Mouse (Mus musculus): ENCODE data around the gene Vps11. TPM values are rescaled to one million over a fixed set of nuclear protein-coding genes. Genes with fewer than 3 reads are reported as not detected.
"Not testable (repeated sequence)": the region's sequence is repeated elsewhere in the genome, so short reads cannot be mapped to it uniquely, and the experiment has no call there.

The Vps11 gene
- total RNA-seq (2015) (19.2 and 19.4 TPM in 2 replicates), total RNA-seq (2017) (22.7 and 26.8 TPM in 2 replicates)

- ATAC-seq (ENCODE audit: poor library complexity, severe bottlenecking) = peak; percentile 94
Measured at GRCm38 (mm10) chr9:44361190-44361917, at the start of gene Vps11. TSS of gene Vps11 (minus strand) at chr9:44361670.

- no peak for ATAC-seq (ENCODE audit: poor library complexity, severe bottlenecking)
Measured at GRCm38 (mm10) chr9:44410647-44411336, 49.3 kb upstream of the Vps11 start.

GRCm38 (mm10) chr9:44408693-44409092 is 47.2 kb upstream of the Vps11 start:
- not testable (repeated sequence) for ATAC-seq (ENCODE audit: poor library complexity, severe bottlenecking)

- ATAC-seq (ENCODE audit: poor library complexity, severe bottlenecking) = no peak
Measured at GRCm38 (mm10) chr9:44407752-44408097, 46.3 kb upstream of the Vps11 start.

- peak; percentile 92 for ATAC-seq (ENCODE audit: poor library complexity, severe bottlenecking)
Measured at GRCm38 (mm10) chr9:44406906-44407751, 45.7 kb upstream of the Vps11 start, which contains the start of the genes Rps25 and Trappc4. TSS of gene Rps25 (plus strand) at chr9:44407139. TSS of gene Trappc4 (minus strand) at chr9:44407600.

DNA sequence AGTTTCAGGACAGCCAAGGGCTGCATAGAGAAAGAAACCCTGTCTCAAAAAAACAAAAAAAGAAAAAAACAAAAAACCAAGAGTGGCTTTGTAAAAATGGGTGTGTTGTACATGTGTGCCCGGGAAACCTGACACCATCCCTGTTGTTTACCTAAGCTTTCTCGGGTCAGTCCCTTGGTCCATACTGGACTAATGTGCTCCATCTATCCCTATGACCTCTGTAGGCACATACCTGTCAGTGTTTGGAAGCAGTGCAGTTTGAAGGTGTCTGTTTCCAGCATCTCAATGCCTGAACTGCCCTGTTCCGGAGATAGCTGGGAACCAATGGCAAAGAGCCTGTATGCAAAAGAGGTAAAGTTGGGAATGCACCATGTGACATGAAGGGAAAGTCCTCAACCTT is 43.5 kb upstream of the Vps11 start:
- ATAC-seq (ENCODE audit: poor library complexity, severe bottlenecking) = no peak

DNA sequence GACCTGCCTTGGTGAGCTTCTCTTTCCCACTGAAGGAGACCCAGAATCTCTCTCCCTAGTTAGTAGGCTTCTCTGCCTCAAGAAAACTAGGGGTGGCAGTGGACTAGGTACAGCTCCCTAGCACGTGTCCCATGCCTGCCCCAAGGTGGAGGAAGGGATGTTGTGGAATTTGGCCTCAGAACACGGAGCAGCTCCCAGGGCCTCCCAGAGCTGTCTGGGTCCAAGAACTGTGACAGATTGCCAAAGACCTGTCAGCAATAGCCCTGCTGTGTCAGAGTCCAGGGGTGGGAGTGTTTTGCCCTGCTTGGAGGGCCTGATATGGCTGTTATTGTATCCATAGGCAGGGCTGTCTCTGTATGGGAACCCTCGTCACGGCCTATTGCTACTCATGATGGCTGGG is 39.6 kb upstream of the Vps11 start:
- no peak for ATAC-seq (ENCODE audit: poor library complexity, severe bottlenecking)

DNA sequence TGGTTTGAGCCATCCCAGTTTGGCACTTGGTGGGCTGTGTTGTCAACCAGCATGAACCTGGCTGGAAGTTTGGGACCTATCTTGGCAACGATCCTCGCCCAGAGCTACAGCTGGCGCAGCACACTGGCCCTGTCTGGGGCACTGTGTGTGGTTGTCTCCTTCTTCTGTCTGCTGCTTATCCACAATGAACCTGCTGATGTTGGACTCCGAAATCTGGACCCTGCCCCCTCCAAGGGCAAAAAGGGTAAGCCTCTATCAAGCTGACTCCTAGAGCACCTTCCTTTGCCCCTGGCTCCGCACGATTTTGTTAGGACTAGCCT is 38.3 kb upstream of the Vps11 start:
- ATAC-seq (ENCODE audit: poor library complexity, severe bottlenecking) = no peak

GRCm38 (mm10) chr9:44399114-44399794 is 37.8 kb upstream of the Vps11 start:
- ATAC-seq (ENCODE audit: poor library complexity, severe bottlenecking) = no peak

- no peak for ATAC-seq (ENCODE audit: poor library complexity, severe bottlenecking)
Measured at GRCm38 (mm10) chr9:44398551-44398950, 37.1 kb upstream of the Vps11 start.

DNA sequence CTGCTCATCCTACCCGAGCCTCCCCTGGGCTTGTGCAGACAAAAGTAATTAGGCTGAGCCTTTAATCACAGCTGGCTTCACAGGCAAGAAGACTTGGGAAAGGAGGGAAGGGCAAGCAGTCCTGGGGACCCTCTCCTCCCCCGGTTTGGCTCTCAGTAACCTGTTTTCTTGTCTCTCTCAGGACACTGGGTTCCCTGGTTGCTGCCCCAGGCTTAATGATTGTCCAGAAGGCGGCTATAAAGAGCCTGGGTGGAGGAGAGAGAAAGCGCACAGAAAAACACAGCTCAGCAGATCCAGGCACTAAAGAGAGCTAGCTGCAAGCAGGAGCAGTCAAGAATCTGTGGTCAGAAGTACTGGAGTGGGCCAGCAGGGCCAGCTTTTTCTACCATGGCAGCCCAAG is 36.6 kb upstream of the Vps11 start:
- ATAC-seq (ENCODE audit: poor library complexity, severe bottlenecking) = no peak

DNA sequence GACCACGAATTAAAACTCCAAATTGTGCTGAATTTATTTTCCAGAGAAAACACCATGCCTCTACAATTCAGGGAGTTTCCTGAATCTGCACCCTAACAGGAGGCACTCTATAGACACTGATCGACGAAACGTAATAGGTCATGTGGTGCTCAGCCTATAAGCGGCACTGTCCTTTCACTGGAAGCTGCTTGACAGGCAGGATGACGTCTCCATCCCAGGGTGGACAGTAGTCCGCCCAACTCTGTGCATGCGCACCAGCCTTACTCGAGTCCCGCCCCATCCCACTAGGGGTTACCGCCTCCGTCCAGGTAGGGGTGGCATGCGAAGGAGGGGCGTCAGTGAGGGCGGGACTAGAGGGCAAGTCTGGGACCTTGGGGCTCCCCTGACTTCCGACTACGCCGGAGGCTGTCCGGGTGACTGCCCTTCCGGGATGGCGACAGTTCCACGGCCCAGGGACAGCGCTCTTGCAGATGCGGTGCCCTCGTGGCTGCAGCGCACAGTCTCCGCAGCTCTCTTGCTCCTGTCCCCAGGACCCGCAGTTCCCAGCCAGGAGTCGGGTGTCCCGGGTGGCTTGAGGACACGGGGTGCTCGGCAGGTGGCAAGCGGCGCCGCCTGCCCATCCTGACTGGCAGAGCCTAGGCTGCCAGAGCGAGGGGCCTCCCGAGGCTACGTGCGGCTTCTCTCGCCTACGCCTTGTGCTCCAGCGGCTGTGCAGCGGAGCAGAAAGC is 35.4 kb upstream of the Vps11 start, which contains the start of gene Slc37a4:
Gene Slc37a4 (plus strand): TSS at position 169 of the 728 bp plus-strand sequence.
- peak; percentile 98 for ATAC-seq (ENCODE audit: poor library complexity, severe bottlenecking)

DNA sequence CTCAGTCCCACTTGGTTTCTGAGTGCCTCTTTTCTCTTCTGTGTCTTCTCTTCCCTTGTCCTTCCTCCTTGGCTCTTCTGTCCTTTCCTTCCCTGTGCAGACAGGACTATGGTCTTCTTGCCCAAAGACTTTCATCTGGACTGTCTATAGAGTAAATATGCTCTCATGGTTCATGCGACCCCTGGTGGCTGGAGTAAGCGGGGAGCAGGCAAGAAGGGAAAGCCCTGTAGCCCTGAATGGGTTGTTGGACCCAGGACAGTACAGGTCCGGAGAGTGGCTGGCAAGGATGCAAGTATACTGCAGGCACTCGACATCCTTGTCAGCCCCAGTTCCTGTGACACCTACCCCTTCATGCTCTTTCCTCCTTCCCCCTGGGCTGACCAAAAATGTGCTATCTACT is 30.0 kb upstream of the Vps11 start:
- ATAC-seq (ENCODE audit: poor library complexity, severe bottlenecking) = peak; percentile 82

DNA sequence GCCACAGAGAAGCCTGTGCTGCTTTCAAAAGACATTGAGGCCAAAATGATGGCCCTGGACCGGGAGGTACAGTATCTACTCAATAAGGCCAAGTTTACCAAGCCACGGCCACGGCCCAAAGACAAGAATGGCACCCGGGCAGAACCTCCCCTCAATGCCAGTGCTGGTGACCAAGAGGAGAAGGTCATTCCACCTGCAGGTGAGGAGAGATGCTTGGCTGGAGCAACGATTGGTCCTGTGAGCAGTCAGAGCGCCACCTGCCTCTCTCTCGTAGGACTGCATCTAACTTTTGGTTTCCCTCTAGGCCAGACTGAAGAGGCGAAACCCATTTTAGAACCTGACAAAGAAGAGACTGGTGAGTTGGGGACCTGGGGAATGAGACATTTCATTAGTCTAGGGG is 27.8 kb upstream of the Vps11 start:
- ATAC-seq (ENCODE audit: poor library complexity, severe bottlenecking) = peak; percentile 87

DNA sequence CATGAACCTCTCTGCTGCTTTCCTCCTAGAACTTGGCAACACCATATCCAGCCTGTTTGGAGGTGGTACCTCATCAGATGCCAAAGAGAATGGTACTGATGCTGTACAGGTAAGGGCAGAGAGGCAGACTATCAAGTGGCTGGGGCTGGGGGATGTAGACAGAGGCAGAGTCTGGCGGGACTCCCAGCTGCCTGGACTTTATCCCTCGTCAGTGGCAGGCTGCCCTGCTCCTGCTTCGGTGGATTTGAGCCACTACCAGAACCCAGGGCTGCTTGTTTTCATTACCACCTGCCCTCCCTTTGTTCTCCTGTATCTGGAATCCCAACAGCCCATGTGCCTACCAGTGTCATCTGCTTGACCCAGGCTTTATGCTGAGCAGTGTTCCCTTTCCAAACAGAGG is 25.8 kb upstream of the Vps11 start:
- ATAC-seq (ENCODE audit: poor library complexity, severe bottlenecking) = no peak

- ATAC-seq (ENCODE audit: poor library complexity, severe bottlenecking) = no peak
Measured at GRCm38 (mm10) chr9:44384596-44384995, 23.1 kb upstream of the Vps11 start.

DNA sequence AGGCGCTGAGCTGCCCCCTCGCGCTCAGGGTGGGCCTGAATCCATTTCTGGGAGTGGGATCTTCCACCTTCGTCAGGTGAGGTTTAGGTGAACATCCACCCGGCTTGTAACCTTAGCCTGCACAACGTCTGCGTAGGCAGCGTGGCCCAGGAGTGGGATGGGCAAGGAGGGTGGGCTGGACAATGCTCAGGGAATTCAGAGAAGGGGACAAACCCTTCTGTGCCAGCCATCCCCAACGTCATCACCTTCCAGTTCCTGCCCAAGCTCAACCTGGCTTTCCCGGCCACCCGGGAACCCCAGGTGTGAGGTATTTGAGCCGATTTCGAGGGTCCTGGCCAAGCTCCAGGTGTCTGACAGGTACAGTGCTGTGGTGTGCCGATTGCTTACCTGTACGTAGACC is 18.4 kb upstream of the Vps11 start:
- no peak for ATAC-seq (ENCODE audit: poor library complexity, severe bottlenecking)

DNA sequence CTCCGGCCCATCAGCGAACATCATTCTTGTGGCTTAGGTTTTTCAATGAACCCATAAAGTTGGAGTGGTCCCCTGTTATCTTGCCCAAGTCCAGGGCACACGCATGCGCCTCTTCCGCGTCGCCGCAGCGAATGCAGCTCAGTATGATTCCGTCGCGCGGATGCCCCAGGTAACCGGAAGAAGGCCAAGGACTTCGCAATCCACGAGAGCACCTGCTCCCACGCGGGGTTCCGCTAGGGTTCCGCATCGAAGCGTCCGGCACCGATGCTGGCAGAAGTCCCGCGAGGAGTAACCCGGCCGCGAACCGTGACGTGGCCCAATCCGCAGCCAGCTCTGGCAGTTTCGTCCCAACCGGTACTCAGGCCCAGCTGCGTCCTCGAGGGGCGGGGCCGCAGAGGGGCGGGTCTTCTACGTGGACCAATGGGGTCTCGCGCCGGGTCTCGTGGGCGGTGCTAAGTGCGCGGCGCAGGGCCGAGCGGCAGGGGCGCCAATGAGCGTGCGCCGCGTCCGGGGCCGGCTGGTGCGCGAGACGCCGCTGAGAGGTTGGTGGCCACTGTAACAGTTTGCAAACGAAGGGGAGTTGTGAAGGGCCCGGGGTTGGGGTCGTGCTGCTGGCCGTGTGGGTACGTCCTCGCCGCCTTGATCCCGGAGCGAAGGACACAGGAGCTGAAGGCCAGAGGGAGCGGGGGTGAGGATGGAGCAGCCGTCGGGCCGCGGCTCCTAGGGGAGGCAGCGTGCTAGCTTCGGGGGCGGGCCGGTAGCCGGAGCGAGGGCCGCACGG is 17.8 kb upstream of the Vps11 start, which contains the start of gene Hyou1:
Gene Hyou1 (plus strand): TSS at position 437 of the 781 bp plus-strand sequence.
- ATAC-seq (ENCODE audit: poor library complexity, severe bottlenecking) = peak; percentile 98

- ATAC-seq (ENCODE audit: poor library complexity, severe bottlenecking) = no peak
Measured at GRCm38 (mm10) chr9:44378153-44378730, 16.8 kb upstream of the Vps11 start.
